Mouse (Mus musculus) heart, embryonic 11.5 days (tissue): Measurements from ENCODE around the gene Gstt4. TPM values are rescaled to one million over a fixed set of nuclear protein-coding genes. Genes with fewer than 3 reads are reported as not detected.

Experiments
- ATAC-seq: fragments of 200-750 bp; cut with Nextera tagmentation; replicated peaks from 2 replicates; pipeline ENCODE4 v1.8.0; 2017; ENCODE audit warnings: moderate library complexity; ENCODE audit not compliant: insufficient number of reproducible peaks, low FRiP score, low TSS enrichment
- H3K27ac ChIP-seq: fragments of 300-500 bp; sonication (generic); 2 replicates; pipeline ENCODE4 v1.5.1; 2014; ENCODE audit warnings: mild to moderate bottlenecking, low read depth, low read length
- H3K27me3 ChIP-seq: fragments of 300-500 bp; sonication (generic); 2 replicates; pipeline ENCODE4 v1.6.1; 2014; ENCODE audit warnings: mild to moderate bottlenecking, low read length, mixed read lengths; ENCODE audit not compliant: control insufficient read depth, insufficient read depth
- H3K36me3 ChIP-seq: fragments of 300-500 bp; sonication (generic); 2 replicates; pipeline ENCODE4 v1.6.1; 2014; ENCODE audit warnings: mild to moderate bottlenecking, low read length, moderate library complexity, mixed read lengths; ENCODE audit not compliant: control insufficient read depth, insufficient read depth
- H3K4me1 ChIP-seq: fragments of 300-500 bp; sonication (generic); 2 replicates; pipeline ENCODE4 v1.6.1; 2014; ENCODE audit warnings: low read length; ENCODE audit not compliant: control insufficient read depth, insufficient read depth
- H3K4me2 ChIP-seq: fragments of 300-500 bp; sonication (generic); 2 replicates; pipeline ENCODE4 v1.6.1; 2014; ENCODE audit warnings: mild to moderate bottlenecking, moderate library complexity
- H3K4me3 ChIP-seq: fragments of 300-500 bp; sonication (generic); 2 replicates; pipeline ENCODE4 v1.5.1; 2014; ENCODE audit warnings: low read depth, low read length
- H3K9ac ChIP-seq: fragments of 300-500 bp; sonication (generic); 2 replicates; pipeline ENCODE4 v1.6.1; 2014; ENCODE audit warnings: mild to moderate bottlenecking, low read depth, low read length, moderate library complexity
- H3K9me3 ChIP-seq: fragments of 300-500 bp; sonication (generic); replicated peaks from 2 replicates; pipeline ENCODE4 v1.6.1; 2016; ENCODE audit warnings: low read length; ENCODE audit not compliant: control insufficient read depth
- WGBS: fragments of 180-500 bp; shearing (Covaris S2); extraction: QIAGEN DNeasy Blood & Tissue Kit; methylation state at CpG from one replicate; pipeline ENCODE4 v1.1.7; 2014; ENCODE audit not compliant: insufficient replicate concordance; 5-methylcytosine and 5-hydroxymethylcytosine counted together
- polyA plus RNA-seq: library from polyadenylated mRNA; unstranded; fragments of >200 nt; fragmentation: Nextera tagmentation; extraction: Ambion mirVana; gene quantifications from 2 replicates; pipeline ENCODE4 v1.2.1, GENCODE M21; 2014

The Gstt4 gene
- polyA plus RNA-seq, 1 experiment from 2014 or later = not detected

DNA sequence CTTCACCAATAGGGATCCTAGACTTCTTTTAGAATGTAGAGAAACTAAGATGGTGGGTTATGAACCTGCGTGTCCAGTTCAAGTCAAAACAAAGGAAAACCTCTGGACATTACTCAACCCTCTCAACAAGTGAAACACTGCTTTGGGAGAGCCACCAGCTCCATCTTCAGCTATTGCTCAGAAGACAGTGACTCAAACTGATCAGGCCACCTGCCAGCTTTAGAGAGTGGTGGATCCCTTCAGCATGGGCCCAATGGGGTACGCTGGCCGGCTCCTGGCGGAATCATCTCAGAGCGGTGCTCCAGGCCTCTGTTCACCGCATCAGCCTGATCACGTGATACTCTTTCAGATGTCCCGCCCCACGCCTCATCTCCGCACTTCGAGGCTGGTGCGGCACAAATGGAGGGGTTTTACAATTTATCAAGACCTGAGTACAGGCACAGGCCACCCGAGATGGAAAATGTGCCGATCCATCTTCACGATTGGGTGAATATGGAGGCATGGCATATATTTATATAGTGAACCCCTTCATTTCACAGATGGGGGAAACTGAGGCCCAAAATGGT is 33.2 kb upstream of the Gstt4 start:
- H3K36me3 ChIP-seq = peaks cover 7% of the 10 kb centered on the region
- no peak overlapping the region for H3K4me3 ChIP-seq
- no peaks in the 10 kb centered on the region for H3K9me3 ChIP-seq
- no peak for ATAC-seq
- no peak overlapping the region for H3K4me2 ChIP-seq
- H3K27me3 ChIP-seq = no peaks in the 10 kb centered on the region
- WGBS = 87% methylated on average over 15 of the region's 15 CpGs
- H3K27ac ChIP-seq = no peak overlapping the region
- H3K9ac ChIP-seq = no peak overlapping the region
- peaks cover 18% of the 10 kb centered on the region for H3K4me1 ChIP-seq

GRCm38 (mm10) chr10:75854791-75855190 is 32.4 kb upstream of the Gstt4 start:
- no peak overlapping the region for H3K27ac ChIP-seq
- no peak overlapping the region for H3K4me2 ChIP-seq
- H3K9ac ChIP-seq = no peak overlapping the region
- H3K36me3 ChIP-seq = peaks cover 7% of the 10 kb centered on the region
- no peak for ATAC-seq
- 81% methylated on average over 6 of the region's 6 CpGs for WGBS
- H3K4me1 ChIP-seq = peaks cover 14% of the 10 kb centered on the region
- H3K27me3 ChIP-seq = no peaks in the 10 kb centered on the region
- H3K9me3 ChIP-seq = no peaks in the 10 kb centered on the region
- H3K4me3 ChIP-seq = no peak overlapping the region

DNA sequence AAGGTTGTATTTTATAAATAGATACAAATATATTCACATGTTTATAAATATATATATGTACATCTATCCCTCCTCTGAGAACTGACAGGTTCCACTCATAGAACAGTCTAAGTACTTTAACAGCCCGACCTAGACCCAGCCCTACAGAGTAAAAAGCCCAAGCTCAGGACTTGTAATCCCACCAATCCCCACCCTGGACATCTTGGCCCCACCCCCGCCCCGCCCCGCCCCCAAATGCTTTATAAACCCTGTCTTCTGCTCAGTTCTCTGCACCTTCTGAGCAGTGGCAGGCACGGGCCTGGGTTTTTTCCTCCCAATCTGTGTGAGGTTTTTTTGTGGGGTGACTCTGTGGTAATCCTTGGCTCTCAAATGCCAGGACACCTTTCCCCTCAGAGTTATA is 31.8 kb upstream of the Gstt4 start:
- H3K27me3 ChIP-seq = no peaks in the 10 kb centered on the region
- no peak for ATAC-seq
- H3K27ac ChIP-seq = no peak overlapping the region
- no peak overlapping the region for H3K4me3 ChIP-seq
- H3K9ac ChIP-seq = no peak overlapping the region
- H3K4me1 ChIP-seq = peaks cover 14% of the 10 kb centered on the region
- H3K9me3 ChIP-seq = no peaks in the 10 kb centered on the region
- H3K4me2 ChIP-seq = no peak overlapping the region
- 50% methylated on average over 5 of the region's 5 CpGs for WGBS
- H3K36me3 ChIP-seq = peaks cover 7% of the 10 kb centered on the region

GRCm38 (mm10) chr10:75853452-75853851 is 31.1 kb upstream of the Gstt4 start:
- Histone ChIP-seq H3K4me2 (no peak overlapping the region), H3K9me3 (no peaks in the 10 kb centered on the region), H3K9ac (no peak overlapping the region), H3K4me1 (peaks cover 8% of the 10 kb centered on the region), H3K27me3 (no peaks in the 10 kb centered on the region), H3K4me3 (no peak overlapping the region), H3K36me3 (peaks cover 7% of the 10 kb centered on the region), H3K27ac (no peak overlapping the region)
- no peak for ATAC-seq
- WGBS = 32% methylated on average over 10 of the region's 10 CpGs

- no peaks in the 10 kb centered on the region for H3K27me3 ChIP-seq
- 0 out of 2 replicates have a peak, but pooled peaks cover under 1% of the 10 kb centered on the region for H3K4me1 ChIP-seq
- H3K36me3 ChIP-seq = peaks cover 1% of the 10 kb centered on the region
- WGBS = 91% methylated on average over 12 of the region's 12 CpGs
- H3K9ac ChIP-seq = no peak overlapping the region
- H3K27ac ChIP-seq = no peak overlapping the region
- H3K9me3 ChIP-seq = no peaks in the 10 kb centered on the region
- no peak for ATAC-seq
- H3K4me3 ChIP-seq = no peak overlapping the region
- no peak overlapping the region for H3K4me2 ChIP-seq
Measured at GRCm38 (mm10) chr10:75852539-75853125, 30.3 kb upstream of the Gstt4 start.

DNA sequence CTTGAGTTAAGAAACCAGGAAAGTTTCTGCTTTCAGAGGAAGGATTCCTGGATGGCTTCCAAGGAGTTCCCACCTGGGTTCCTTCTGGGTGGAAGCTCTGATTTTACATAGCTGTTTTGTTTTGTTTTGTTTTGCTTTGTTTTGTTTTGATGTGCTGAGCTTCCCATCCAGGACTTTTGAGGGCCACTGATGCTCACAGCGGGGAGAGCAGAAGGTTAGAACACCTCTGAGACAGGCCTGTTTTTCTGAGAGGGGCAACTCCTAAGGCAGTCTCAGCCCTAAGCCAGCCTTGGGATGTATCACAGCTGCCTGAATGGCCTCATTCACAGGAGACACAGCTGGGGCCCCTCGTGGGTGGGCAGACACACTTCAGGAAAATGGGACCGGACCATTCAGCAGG is 29.3 kb upstream of the Gstt4 start:
- Histone ChIP-seq H3K27ac (no peak overlapping the region), H3K9ac (no peak overlapping the region), H3K27me3 (no peaks in the 10 kb centered on the region), H3K36me3 (no peaks in the 10 kb centered on the region), H3K4me3 (no peak overlapping the region), H3K4me1 (no peaks in the 10 kb centered on the region), H3K4me2 (no peak overlapping the region), H3K9me3 (no peaks in the 10 kb centered on the region)
- WGBS = 47% methylated on average over 3 of the region's 3 CpGs
- ATAC-seq = no peak

GRCm38 (mm10) chr10:75851076-75851475 is 28.7 kb upstream of the Gstt4 start:
- Histone ChIP-seq H3K4me3 (no peak overlapping the region), H3K4me2 (no peak overlapping the region), H3K36me3 (no peaks in the 10 kb centered on the region), H3K27ac (no peak overlapping the region), H3K9ac (no peak overlapping the region), H3K9me3 (no peaks in the 10 kb centered on the region), H3K4me1 (no peaks in the 10 kb centered on the region), H3K27me3 (no peaks in the 10 kb centered on the region)
- no peak for ATAC-seq
- 4% methylated on average over 6 of the region's 6 CpGs for WGBS

- Histone ChIP-seq H3K4me1 (no peaks in the 10 kb centered on the region), H3K36me3 (no peaks in the 10 kb centered on the region), H3K27me3 (no peaks in the 10 kb centered on the region), H3K27ac (no peak overlapping the region), H3K4me3 (no peak overlapping the region), H3K9me3 (no peaks in the 10 kb centered on the region), H3K9ac (no peak overlapping the region), H3K4me2 (no peak overlapping the region)
- ATAC-seq = no peak
- 23% methylated on average over 3 of the region's 3 CpGs for WGBS
Measured at GRCm38 (mm10) chr10:75848382-75848781, 26.0 kb upstream of the Gstt4 start.

DNA sequence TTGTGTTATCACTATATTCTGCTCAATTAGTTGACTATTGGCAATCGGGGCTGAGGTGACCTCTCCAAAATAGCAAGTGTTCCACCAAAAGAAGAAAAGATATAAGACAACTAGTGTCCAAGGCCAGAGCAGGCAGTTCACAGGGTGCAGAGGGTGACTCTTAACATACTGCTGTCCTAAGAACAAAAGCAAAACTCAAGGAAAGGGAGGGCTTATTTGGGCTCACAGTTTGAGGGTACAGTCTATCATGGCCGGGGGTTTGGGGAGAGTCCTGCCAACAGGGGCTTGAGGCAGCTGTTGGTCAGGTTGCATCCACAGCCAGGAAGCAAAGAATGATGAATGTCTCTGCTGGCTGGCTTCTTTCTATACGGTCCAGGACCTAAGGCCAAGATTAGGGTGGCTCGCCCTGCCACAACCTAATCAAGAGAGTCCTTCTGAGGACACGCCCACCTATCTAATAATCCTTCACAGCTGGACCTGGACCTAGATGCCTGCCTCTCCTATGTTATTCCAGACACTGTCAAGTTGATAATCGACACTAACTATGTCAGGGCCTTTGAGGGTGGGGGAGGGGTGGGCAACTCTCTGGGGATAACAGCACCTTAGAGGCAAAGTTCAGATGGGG is 23.1 kb upstream of the Gstt4 start:
- no peak overlapping the region for H3K4me2 ChIP-seq
- no peaks in the 10 kb centered on the region for H3K4me1 ChIP-seq
- no peak overlapping the region for H3K27ac ChIP-seq
- no peaks in the 10 kb centered on the region for H3K27me3 ChIP-seq
- no peak overlapping the region for H3K4me3 ChIP-seq
- H3K36me3 ChIP-seq = no peaks in the 10 kb centered on the region
- ATAC-seq = no peak
- 66% methylated on average over 6 of the region's 6 CpGs for WGBS
- no peaks in the 10 kb centered on the region for H3K9me3 ChIP-seq
- no peak overlapping the region for H3K9ac ChIP-seq
